Mouse (Mus musculus) myocyte (in vitro differentiated cells): ENCODE data around the gene Nampt.

Experiments
- CEBPB ChIP-seq: IDR thresholded peaks from 2 replicates; pipeline ENCODE4 v1.6.1; 2011; ENCODE audit warnings: mild to moderate bottlenecking, moderate library complexity; ENCODE audit not compliant: poor library complexity, insufficient read depth, severe bottlenecking
- E2F4 ChIP-seq: IDR thresholded peaks from one replicate; pipeline ENCODE4 v1.6.1; 2011; ENCODE audit warnings: mild to moderate bottlenecking, control low read depth, moderate library complexity; ENCODE audit not compliant: insufficient read depth
- MAX ChIP-seq: IDR thresholded peaks from one replicate; pipeline ENCODE4 v1.6.1; 2011; ENCODE audit warnings: low read depth, mild to moderate bottlenecking, control low read depth
- MYOG ChIP-seq, 3 experiments: IDR thresholded peaks; one replicate each; pipeline ENCODE4 v1.6.1; 2011; ENCODE audit warnings: control low read depth in 2 of 3, low read depth in 2 of 3, mild to moderate bottlenecking in 2 of 3; ENCODE audit not compliant: insufficient read length in 2 of 3, control insufficient read depth in 1 of 3, insufficient read depth in 1 of 3
- POLR2A ChIP-seq: IDR thresholded peaks from one replicate; pipeline ENCODE4 v1.6.1; 2011; ENCODE audit warnings: low read depth, mild to moderate bottlenecking, control low read depth, moderate library complexity; ENCODE audit not compliant: insufficient read length
- POLR2AphosphoS2 ChIP-seq: IDR thresholded peaks from one replicate; pipeline ENCODE4 v1.6.1; 2011; ENCODE audit warnings: low read depth, control low read depth; ENCODE audit not compliant: insufficient read length
- REST ChIP-seq: IDR thresholded peaks from one replicate; pipeline ENCODE4 v1.6.1; 2011; ENCODE audit warnings: mild to moderate bottlenecking, control low read depth, moderate library complexity; ENCODE audit not compliant: insufficient read depth, insufficient read length
- SRF ChIP-seq: IDR thresholded peaks from one replicate; pipeline ENCODE4 v1.6.1; 2011; ENCODE audit warnings: low read depth; ENCODE audit not compliant: control insufficient read depth, insufficient read length
- TCF12 ChIP-seq: IDR thresholded peaks from one replicate; pipeline ENCODE4 v1.6.1; 2011; ENCODE audit warnings: mild to moderate bottlenecking, control low read depth; ENCODE audit not compliant: poor library complexity, insufficient read depth, severe bottlenecking
- USF1 ChIP-seq: IDR thresholded peaks from one replicate; pipeline ENCODE4 v1.6.1; 2011; ENCODE audit warnings: low read depth, mild to moderate bottlenecking, control low read depth, moderate library complexity

DNA sequence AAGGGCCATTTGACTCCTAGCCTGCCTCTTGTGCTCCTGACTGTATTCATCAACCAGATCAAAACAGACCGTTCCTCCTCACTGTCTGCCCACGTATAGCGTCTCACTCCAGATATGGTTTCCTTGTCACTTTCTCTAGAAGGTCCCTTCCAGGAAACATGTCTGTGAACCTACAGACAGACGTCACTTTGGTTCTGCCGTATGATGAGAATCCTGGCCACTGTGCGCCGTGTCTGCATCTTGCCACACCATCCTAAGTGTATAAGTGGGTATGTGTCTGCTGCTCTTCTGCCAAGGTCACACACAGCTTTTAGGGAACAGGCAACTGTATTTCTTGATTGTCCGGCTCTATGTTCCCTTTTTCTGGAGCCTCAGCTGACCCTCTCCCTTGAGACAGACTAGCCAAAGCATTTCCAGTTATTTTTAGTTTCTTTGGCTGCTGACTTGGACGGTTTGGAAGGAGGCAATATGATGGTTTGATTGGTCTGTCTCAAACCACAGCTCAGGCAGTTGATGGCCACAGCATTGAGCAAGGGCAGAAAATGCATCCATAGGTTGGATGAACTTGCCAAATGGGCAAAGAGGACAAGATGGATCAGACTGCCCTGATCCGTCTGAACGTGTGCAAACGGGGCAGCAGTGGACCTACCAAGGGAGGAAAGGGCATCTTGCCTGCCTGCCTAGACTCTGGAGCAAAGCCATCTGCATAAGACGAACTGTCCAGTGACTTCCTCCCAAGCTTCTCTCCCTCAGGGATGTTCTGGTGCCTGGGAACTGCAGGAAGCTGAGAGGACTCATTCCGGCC, 37.6 kb downstream of the Nampt start:
- no peak for TF ChIP-seq MYOG (IDR thresholded peaks at IDR 0.05; ENCODE audit: control insufficient read depth in 1 of 3, insufficient read depth in 1 of 3, insufficient read length in 2 of 3, low read depth in 2 of 3)
- TF ChIP-seq POLR2A, result no peak
- TF ChIP-seq SRF, result no peak
- no peak for TF ChIP-seq TCF12
- TF ChIP-seq MAX, result no peak
- no peak for TF ChIP-seq USF1
- no peak for TF ChIP-seq REST
- no peak for TF ChIP-seq E2F4
- TF ChIP-seq POLR2AphosphoS2, result no peak
- TF ChIP-seq CEBPB, result no peak
